Mouse (Mus musculus) midbrain, embryonic 14.5 days (tissue): ENCODE data around the gene Cep135. TPM values are rescaled to one million over a fixed set of nuclear protein-coding genes. Genes with fewer than 3 reads are reported as not detected.
A peak's percentile ranks its signal among the peaks of the same experiment; 100 is the strongest.

Source experiments
- ATAC-seq: fragments of 200-750 bp; cut with Nextera tagmentation; 2 replicates; pipeline ENCODE4 v1.8.0; 2017; ENCODE audit warnings: moderate number of reproducible peaks, moderate library complexity; ENCODE audit not compliant: low FRiP score, low TSS enrichment
- DNase-seq: peaks from one replicate; pipeline ENCODE4 v3.0.0-alpha.2; 2015
- H3K27ac ChIP-seq: fragments of 300-500 bp; sonication (generic); replicated peaks from 2 replicates; pipeline ENCODE4 v1.5.1; 2014; ENCODE audit warnings: mild to moderate bottlenecking, low read depth, low read length, moderate library complexity
- H3K27me3 ChIP-seq: fragments of 300-500 bp; sonication (generic); 2 replicates; pipeline ENCODE4 v1.6.1; 2014; ENCODE audit warnings: low read length, control low read depth, mixed read lengths; ENCODE audit not compliant: control insufficient read depth, insufficient read depth
- H3K36me3 ChIP-seq: fragments of 300-500 bp; sonication (generic); 2 replicates; pipeline ENCODE4 v1.6.1; 2014; ENCODE audit warnings: low read length, control low read depth; ENCODE audit not compliant: control insufficient read depth, insufficient read depth
- H3K4me1 ChIP-seq: fragments of 300-500 bp; sonication (generic); 2 replicates; pipeline ENCODE4 v1.6.1; 2014; ENCODE audit warnings: mild to moderate bottlenecking, antibody characterized with exemption, low read length, control low read depth; ENCODE audit not compliant: control insufficient read depth, insufficient read depth
- H3K4me2 ChIP-seq: fragments of 300-500 bp; sonication (generic); 2 replicates; pipeline ENCODE4 v1.6.1; 2014; ENCODE audit warnings: mild to moderate bottlenecking, low read length, moderate library complexity
- H3K4me3 ChIP-seq: fragments of 300-500 bp; sonication (generic); replicated peaks from 2 replicates; pipeline ENCODE4 v1.5.1; 2014; ENCODE audit warnings: low read depth, low read length
- H3K9ac ChIP-seq: fragments of 300-500 bp; sonication (generic); replicated peaks from 2 replicates; pipeline ENCODE4 v1.6.1; 2014; ENCODE audit warnings: mild to moderate bottlenecking, low read length, moderate library complexity
- H3K9me3 ChIP-seq: fragments of 300-500 bp; sonication (generic); 2 replicates; pipeline ENCODE4 v1.6.1; 2016; ENCODE audit warnings: low read length, control low read depth, mixed read lengths; ENCODE audit not compliant: control insufficient read depth
- WGBS: fragments of 180-500 bp; shearing (Covaris S2); extraction: QIAGEN DNeasy Blood & Tissue Kit; methylation state at CpG from one replicate; pipeline ENCODE4 v1.1.7; 2014; 5-methylcytosine and 5-hydroxymethylcytosine counted together
- polyA plus RNA-seq: library from polyadenylated mRNA; unstranded; fragments of >200 nt; fragmentation: Nextera tagmentation; extraction: Ambion mirVana; gene quantifications from 2 replicates; pipeline ENCODE4 v1.2.1, GENCODE M21; 2014

Gene Cep135
- polyA plus RNA-seq, 1 experiment from 2014 or later: 3.9 TPM

DNA sequence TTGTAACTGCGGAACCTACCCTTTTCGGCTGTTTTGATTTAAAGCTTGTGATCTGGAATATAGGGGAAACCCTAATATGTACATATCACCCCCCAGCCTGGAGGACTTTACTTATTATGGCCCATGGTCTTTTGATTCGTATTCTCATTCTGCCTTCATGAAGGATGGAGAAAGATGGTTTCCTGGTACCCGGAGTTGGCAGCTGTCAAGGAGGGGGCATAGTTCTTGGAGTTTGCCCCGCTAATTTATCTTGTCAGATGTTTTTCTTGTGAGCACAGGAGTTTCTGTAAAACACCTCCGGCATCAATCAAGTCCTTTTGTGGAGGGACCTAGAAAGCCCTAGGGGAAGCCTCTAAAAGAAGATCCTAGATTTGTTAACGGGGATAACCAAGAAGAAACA, 813 bp downstream of the Cep135 start:
- 3% methylated on average over 7 of the region's 7 CpGs for WGBS
- Histone ChIP-seq H3K4me3 (peak overlapping the region; percentile 83), H3K9ac (peak overlapping the region; percentile 74), H3K4me2 (peak overlapping the region; percentile 80), H3K4me1 (peaks cover 7% of the 10 kb centered on the region), H3K36me3 (peaks cover 10% of the 10 kb centered on the region), H3K27ac (peak overlapping the region; percentile 77; the same call in 1 of the 2 replicates), H3K27me3 (no peaks in the 10 kb centered on the region), H3K9me3 (no peaks in the 10 kb centered on the region)
- ATAC-seq (no peak), DNase-seq (no peak)

GRCm38 (mm10) chr5:76590009-76590408, 1.5 kb downstream of the Cep135 start:
- 83% methylated on average over 2 of the region's 2 CpGs for WGBS
- no peak overlapping the region; the same call in 1 of the 2 replicates for H3K4me3 ChIP-seq
- no peaks in the 10 kb centered on the region for H3K27me3 ChIP-seq
- peaks cover 17% of the 10 kb centered on the region for H3K36me3 ChIP-seq
- H3K9ac ChIP-seq: no peak overlapping the region
- H3K27ac ChIP-seq: no peak overlapping the region
- DNase-seq (no peak), ATAC-seq (no peak)
- H3K4me1 ChIP-seq: peaks cover 7% of the 10 kb centered on the region
- no peaks in the 10 kb centered on the region for H3K9me3 ChIP-seq
- peak overlapping the region; percentile 80 for H3K4me2 ChIP-seq

GRCm38 (mm10) chr5:76591885-76592284, 3.4 kb downstream of the Cep135 start:
- DNase-seq (no peak), ATAC-seq (no peak)
- no peaks in the 10 kb centered on the region for H3K27me3 ChIP-seq
- no peak overlapping the region for H3K27ac ChIP-seq
- H3K4me2 ChIP-seq: no peak overlapping the region
- H3K4me1 ChIP-seq: peaks cover 7% of the 10 kb centered on the region
- H3K36me3 ChIP-seq: peaks cover 35% of the 10 kb centered on the region
- H3K4me3 ChIP-seq: no peak overlapping the region
- no peaks in the 10 kb centered on the region for H3K9me3 ChIP-seq
- 57% methylated on average over 9 of the region's 9 CpGs for WGBS
- no peak overlapping the region for H3K9ac ChIP-seq

DNA sequence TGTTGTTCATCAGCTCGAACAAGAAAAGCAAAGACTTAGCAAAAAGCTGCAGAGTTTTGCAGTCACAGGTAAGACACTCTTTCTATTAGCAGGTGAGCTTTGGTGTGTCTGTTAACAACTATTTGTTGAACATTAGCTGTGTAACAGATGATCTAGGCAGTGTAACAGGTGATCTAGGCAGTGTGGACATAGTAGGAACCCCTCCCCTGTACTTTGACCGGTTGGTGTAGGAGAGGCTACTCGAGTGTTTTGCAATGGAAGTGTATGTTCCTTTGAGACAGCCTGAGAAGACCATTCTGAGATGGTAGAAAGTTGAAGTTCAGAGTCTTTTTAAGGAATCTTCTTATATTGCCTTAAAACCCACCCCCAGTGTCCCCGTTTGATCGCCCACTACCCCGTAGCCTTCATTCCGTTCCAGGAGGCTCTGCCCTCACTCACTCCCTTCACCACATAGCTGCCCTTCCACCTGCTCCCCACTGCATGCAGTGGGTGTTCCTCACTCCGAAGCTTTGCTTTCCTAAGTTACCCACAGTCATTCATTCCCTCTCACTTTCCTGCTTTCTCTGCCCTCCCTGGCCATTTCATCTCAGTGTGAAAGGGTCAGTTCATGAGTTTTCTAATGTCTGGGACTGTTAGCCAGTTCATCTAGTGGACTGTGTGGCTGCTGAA, 21.3 kb downstream of the Cep135 start:
- no peak overlapping the region for H3K27ac ChIP-seq
- no peak overlapping the region for H3K4me2 ChIP-seq
- H3K4me1 ChIP-seq: no peaks in the 10 kb centered on the region
- no peaks in the 10 kb centered on the region for H3K27me3 ChIP-seq
- H3K4me3 ChIP-seq: no peak overlapping the region
- H3K36me3 ChIP-seq: peaks cover 49% of the 10 kb centered on the region
- 97% methylated on average over 8 of the region's 8 CpGs for WGBS
- no peak overlapping the region for H3K9ac ChIP-seq
- no peaks in the 10 kb centered on the region for H3K9me3 ChIP-seq
- DNase-seq (no peak), ATAC-seq (no peak)

- no peak overlapping the region for H3K9ac ChIP-seq
- no peaks in the 10 kb centered on the region for H3K9me3 ChIP-seq
- no peak overlapping the region for H3K27ac ChIP-seq
- DNase-seq (no peak), ATAC-seq (no peak)
- no peaks in the 10 kb centered on the region for H3K27me3 ChIP-seq
- 91% methylated on average over 6 of the region's 6 CpGs for whole genome bisulfite sequencing
- H3K4me3 ChIP-seq: no peak overlapping the region
- peaks cover 59% of the 10 kb centered on the region for H3K36me3 ChIP-seq
- H3K4me2 ChIP-seq: no peak overlapping the region
- H3K4me1 ChIP-seq: no peaks in the 10 kb centered on the region
Observed at GRCm38 (mm10) chr5:76612867-76613499, 24.5 kb downstream of the Cep135 start.

GRCm38 (mm10) chr5:76615276-76615675, 26.8 kb downstream of the Cep135 start:
- H3K27ac ChIP-seq: no peak overlapping the region
- H3K4me3 ChIP-seq: no peak overlapping the region
- H3K27me3 ChIP-seq: no peaks in the 10 kb centered on the region
- H3K4me2 ChIP-seq: no peak overlapping the region
- no peak overlapping the region for H3K9ac ChIP-seq
- 90% methylated on average over 8 of the region's 8 CpGs for WGBS
- peaks cover 50% of the 10 kb centered on the region for H3K36me3 ChIP-seq
- ATAC-seq (no peak), DNase-seq (no peak)
- H3K9me3 ChIP-seq: no peaks in the 10 kb centered on the region
- H3K4me1 ChIP-seq: no peaks in the 10 kb centered on the region

DNA sequence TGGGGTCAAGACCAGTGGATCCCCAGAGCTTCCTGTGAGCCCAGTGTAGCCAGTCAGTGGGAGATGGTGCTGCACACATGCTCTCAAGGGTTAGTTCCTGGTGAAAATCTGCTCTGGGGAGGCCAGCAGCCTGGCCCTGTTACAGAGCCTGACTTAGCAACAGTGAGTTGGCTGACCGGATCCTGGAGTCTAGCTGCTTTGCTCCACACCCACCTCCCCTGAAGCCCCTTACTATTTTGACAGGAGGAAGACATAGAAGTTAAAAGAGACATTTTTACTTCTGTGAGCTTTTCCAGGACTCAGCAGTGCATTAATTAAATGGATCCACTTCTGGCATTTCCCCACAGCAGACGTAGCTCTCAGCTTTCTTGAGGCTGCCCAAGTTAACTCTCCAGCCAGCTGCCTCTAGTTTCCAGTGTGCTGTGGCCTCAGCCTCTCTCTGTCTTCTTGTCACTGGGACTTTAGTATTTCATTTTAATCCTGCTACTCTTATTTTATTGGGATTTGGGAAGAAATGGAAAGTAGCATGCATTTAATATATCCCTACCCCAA, 27.8 kb downstream of the Cep135 start:
- no peaks in the 10 kb centered on the region for H3K9me3 ChIP-seq
- 91% methylated on average over 2 of the region's 2 CpGs for WGBS
- DNase-seq (no peak), ATAC-seq (no peak)
- no peak overlapping the region for H3K4me3 ChIP-seq
- H3K9ac ChIP-seq: no peak overlapping the region
- H3K4me1 ChIP-seq: no peaks in the 10 kb centered on the region
- H3K27ac ChIP-seq: no peak overlapping the region
- no peaks in the 10 kb centered on the region for H3K27me3 ChIP-seq
- H3K36me3 ChIP-seq: peaks cover 47% of the 10 kb centered on the region
- no peak overlapping the region for H3K4me2 ChIP-seq

DNA sequence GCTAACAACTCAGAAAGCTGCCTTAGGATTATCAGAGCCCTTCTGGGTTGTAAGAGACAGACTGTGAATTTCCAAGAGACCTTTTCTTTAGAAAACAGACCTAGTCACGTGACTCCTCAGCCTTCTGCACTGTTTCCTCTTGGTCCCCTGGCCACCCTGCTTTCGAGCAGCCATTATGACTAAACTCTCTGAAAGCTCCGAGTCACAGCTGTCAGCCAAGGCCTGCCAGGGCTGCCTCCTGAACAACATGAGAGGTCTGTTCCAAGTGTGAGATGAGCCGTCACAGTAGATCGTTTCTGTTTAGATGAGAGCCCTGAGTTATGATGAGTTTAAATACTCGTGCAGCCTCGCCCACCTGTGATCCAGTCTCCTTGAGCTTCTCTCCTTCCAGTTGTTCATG, 30.3 kb downstream of the Cep135 start:
- Histone ChIP-seq H3K27ac (no peak overlapping the region), H3K9me3 (no peaks in the 10 kb centered on the region), H3K4me2 (no peak overlapping the region), H3K4me3 (no peak overlapping the region), H3K9ac (no peak overlapping the region), H3K36me3 (peaks cover 51% of the 10 kb centered on the region), H3K4me1 (no peaks in the 10 kb centered on the region), H3K27me3 (no peaks in the 10 kb centered on the region)
- no peak for DNase-seq
- WGBS: 89% methylated on average over 7 of the region's 7 CpGs
- no peak for ATAC-seq

DNA sequence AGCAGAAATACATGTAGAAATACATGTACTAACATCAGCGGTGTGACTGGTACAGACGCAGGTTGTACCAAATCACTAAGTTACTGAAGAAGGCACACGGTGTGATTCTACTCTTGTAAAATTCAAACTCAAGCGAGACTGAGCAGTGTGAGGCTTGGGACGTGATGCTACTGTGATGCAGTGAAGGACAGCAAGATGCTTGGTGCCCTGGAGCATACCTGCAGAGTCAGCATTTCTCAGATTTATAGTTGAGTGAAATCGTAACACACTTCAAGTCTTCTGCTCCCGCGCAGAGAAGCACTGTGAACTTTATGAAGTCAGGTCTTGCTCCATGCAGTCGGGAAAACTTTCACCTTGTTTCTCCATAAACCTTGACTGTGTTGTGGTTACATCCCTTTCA, 35.3 kb downstream of the Cep135 start:
- Histone ChIP-seq H3K9me3 (no peaks in the 10 kb centered on the region), H3K36me3 (peaks cover 24% of the 10 kb centered on the region), H3K27ac (no peak overlapping the region), H3K4me1 (no peaks in the 10 kb centered on the region), H3K27me3 (no peaks in the 10 kb centered on the region), H3K9ac (no peak overlapping the region), H3K4me2 (no peak overlapping the region), H3K4me3 (no peak overlapping the region)
- 98% methylated on average over 9 of the region's 9 CpGs for WGBS
- DNase-seq: no peak
- no peak for ATAC-seq
